Mouse (Mus musculus) CH12.LX (cell line): Measurements from ENCODE around the gene Evx2. TPM values are rescaled to one million over a fixed set of nuclear protein-coding genes. Genes with fewer than 3 reads are reported as not detected.

Source experiments
- DNase-seq: peaks from one replicate; pipeline ENCODE4 v3.0.0-alpha.2; 2013; ENCODE audit errors: extremely low read depth
- H3K27ac ChIP-seq: 2 replicates; pipeline ENCODE4 v1.5.1; 2012; ENCODE audit warnings: low read depth, mild to moderate bottlenecking, control low read depth, moderate library complexity; ENCODE audit not compliant: insufficient read depth
- H3K27me3 ChIP-seq: replicated peaks from 2 replicates; pipeline ENCODE3; 2012; ENCODE audit warnings: inconsistent platforms
- H3K36me3 ChIP-seq, 2 experiments: replicated peaks in 1 of 2; 2 replicates each; pipeline versions ENCODE3 to v1.6.1; 2012; ENCODE audit warnings: inconsistent platforms in 1 of 2, low read length in 1 of 2, mild to moderate bottlenecking in 1 of 2, mixed read lengths in 1 of 2, moderate library complexity in 1 of 2; ENCODE audit not compliant: control insufficient read depth in 1 of 2, insufficient read depth in 1 of 2
- H3K4me1 ChIP-seq, 2 experiments: 2 replicates each; pipeline ENCODE4 v1.6.1; 2012; ENCODE audit warnings: inconsistent platforms in 1 of 2, moderate library complexity in 1 of 2; ENCODE audit not compliant: insufficient read depth in 2 of 2, control insufficient read depth in 1 of 2
- H3K4me2 ChIP-seq: 2 replicates; pipeline ENCODE4 v1.6.1; 2012; ENCODE audit warnings: low read depth, mild to moderate bottlenecking, control low read depth; ENCODE audit not compliant: poor library complexity, insufficient read depth, severe bottlenecking
- H3K4me3 ChIP-seq, 3 experiments: fragments of 150-350 bp in 1 of 3; sonication (generic) in 1 of 3; replicated peaks in 1 of 3; 2 replicates each; pipeline versions ENCODE3 to v1.5.1; 2011 to 2012; ENCODE audit warnings: low read depth in 2 of 3, low read length in 2 of 3, mild to moderate bottlenecking in 2 of 3, moderate library complexity in 2 of 3, control low read depth in 1 of 3, improper control_type of control experiment in 1 of 3, inconsistent platforms in 1 of 3, mixed read lengths in 1 of 3; ENCODE audit not compliant: poor library complexity in 1 of 3
- H3K79me2 ChIP-seq: replicated peaks from 2 replicates; pipeline ENCODE4 v1.6.1; 2012; ENCODE audit warnings: mild to moderate bottlenecking, moderate library complexity; ENCODE audit not compliant: control insufficient read depth, poor library complexity, insufficient read depth, severe bottlenecking; ENCODE audit errors: extremely low read depth
- H3K9ac ChIP-seq: 2 replicates; pipeline ENCODE4 v1.6.1; 2012; ENCODE audit warnings: low read depth, mild to moderate bottlenecking, control low read depth, moderate library complexity; ENCODE audit not compliant: insufficient read depth
- H3K9me3 ChIP-seq: replicated peaks from 2 replicates; pipeline ENCODE3; 2012; ENCODE audit warnings: low read length, inconsistent platforms, mixed read lengths
- CHD2 ChIP-seq: IDR thresholded peaks from 2 replicates; pipeline ENCODE4 v1.6.1; 2011; ENCODE audit warnings: low read length, improper control_type of control experiment
- EP300 ChIP-seq: IDR thresholded peaks from 2 replicates; pipeline ENCODE4 v1.6.1; 2011; ENCODE audit warnings: low read length, improper control_type of control experiment
- GABPA ChIP-seq: IDR thresholded peaks from 2 replicates; pipeline ENCODE4 v1.6.1; 2012; ENCODE audit warnings: low read depth, low read length, improper control_type of control experiment, inconsistent platforms; ENCODE audit not compliant: insufficient replicate concordance
- IRF4 ChIP-seq: IDR thresholded peaks from 2 replicates; pipeline ENCODE4 v1.6.1; 2014; ENCODE audit warnings: low read depth, mild to moderate bottlenecking, inconsistent platforms, low read length, improper control_type of control experiment
- MAX ChIP-seq: IDR thresholded peaks from 2 replicates; pipeline ENCODE4 v1.6.1; 2011; ENCODE audit warnings: low read length, improper control_type of control experiment
- MEF2A ChIP-seq: IDR thresholded peaks from 2 replicates; pipeline ENCODE4 v1.6.1; 2014; ENCODE audit warnings: low read depth, mild to moderate bottlenecking, inconsistent platforms, low read length, improper control_type of control experiment, borderline replicate concordance
- MYC ChIP-seq: IDR thresholded peaks from 2 replicates; pipeline ENCODE4 v1.6.1; 2011; ENCODE audit warnings: low read depth, mild to moderate bottlenecking, improper control_type of control experiment, low read length
- NELFE ChIP-seq: IDR thresholded peaks from 2 replicates; pipeline ENCODE4 v1.6.1; 2011; ENCODE audit warnings: low read depth, low read length, improper control_type of control experiment
- NRF1 ChIP-seq: IDR thresholded peaks from 2 replicates; pipeline ENCODE4 v1.6.1; 2014; ENCODE audit warnings: low read depth, mild to moderate bottlenecking, inconsistent platforms, low read length, improper control_type of control experiment, moderate library complexity
- PAX5 ChIP-seq: IDR thresholded peaks from 2 replicates; pipeline ENCODE4 v1.6.1; 2012; ENCODE audit warnings: low read length, inconsistent platforms, mixed read lengths
- POLR2A ChIP-seq: IDR thresholded peaks from 2 replicates; pipeline ENCODE4 v1.6.1; 2011; ENCODE audit warnings: low read depth, mild to moderate bottlenecking, improper control_type of control experiment, low read length
- POLR2AphosphoS2 ChIP-seq: IDR thresholded peaks from 2 replicates; pipeline ENCODE4 v1.6.1; 2011; ENCODE audit warnings: low read depth, low read length, improper control_type of control experiment
- RAD21 ChIP-seq: IDR thresholded peaks from 2 replicates; pipeline ENCODE4 v1.6.1; 2011; ENCODE audit warnings: low read depth, mild to moderate bottlenecking, low read length, improper control_type of control experiment, moderate library complexity
- RCOR1 ChIP-seq: conservative IDR thresholded peaks from 2 replicates; pipeline ENCODE4 v1.6.1; 2012; ENCODE audit warnings: low read depth, mild to moderate bottlenecking, inconsistent platforms, low read length, improper control_type of control experiment
- SMC3 ChIP-seq: IDR thresholded peaks from 2 replicates; pipeline ENCODE4 v1.6.1; 2011; ENCODE audit warnings: low read depth, low read length, improper control_type of control experiment
- TCF12 ChIP-seq: IDR thresholded peaks from 2 replicates; pipeline ENCODE4 v1.6.1; 2014; ENCODE audit warnings: low read depth, mild to moderate bottlenecking, inconsistent platforms, low read length, improper control_type of control experiment
- UBTF ChIP-seq: IDR thresholded peaks from 2 replicates; pipeline ENCODE4 v1.6.1; 2012; ENCODE audit warnings: low read depth, mild to moderate bottlenecking, inconsistent platforms, low read length, improper control_type of control experiment, moderate library complexity
- USF1 ChIP-seq: IDR thresholded peaks from 2 replicates; pipeline ENCODE4 v1.6.1; 2014; ENCODE audit warnings: low read depth, mild to moderate bottlenecking, inconsistent platforms, low read length, improper control_type of control experiment
- USF2 ChIP-seq: conservative IDR thresholded peaks from 2 replicates; pipeline ENCODE4 v1.6.1; 2011; ENCODE audit warnings: low read depth, low read length, improper control_type of control experiment
- ZC3H11A ChIP-seq: IDR thresholded peaks from 2 replicates; pipeline ENCODE4 v1.6.1; 2012; ENCODE audit warnings: low read depth, mild to moderate bottlenecking, inconsistent platforms, low read length, improper control_type of control experiment
- ZKSCAN1 ChIP-seq: IDR thresholded peaks from 2 replicates; pipeline ENCODE4 v1.6.1; 2012; ENCODE audit warnings: low read depth, inconsistent platforms, low read length, improper control_type of control experiment, borderline replicate concordance
- ZMIZ1 ChIP-seq: IDR thresholded peaks from 2 replicates; pipeline ENCODE4 v1.6.1; 2012; ENCODE audit warnings: low read depth, mild to moderate bottlenecking, inconsistent platforms, low read length, improper control_type of control experiment
- ZNF384 ChIP-seq: IDR thresholded peaks from 2 replicates; pipeline ENCODE4 v1.6.1; 2012; ENCODE audit warnings: low read depth, low read length, improper control_type of control experiment, inconsistent platforms
- dilution Hi-C: fragments of 300-500 bp; cut with MboI; formaldehyde crosslinking; loops from 2 replicates; pipeline ENCODE4 v1.14.3; 2020; ENCODE audit warnings: low sequenced_read_pairs; ENCODE audit not compliant: extremely low pct_unique_long_range_greater_than_20kb, extremely low pct_ligation_motif_present
- in situ Hi-C: fragments of 300-500 bp; cut with MboI; formaldehyde crosslinking; loops from 3 replicates; pipeline ENCODE4 v1.14.3; 2019; ENCODE audit warnings: low sequenced_read_pairs, low pct_ligation_motif_present, low pct_unique_long_range_greater_than_20kb, mixed read lengths
- polyA plus RNA-seq: library from polyadenylated mRNA; unstranded; fragments of >175 nt; gene quantifications from 2 replicates; pipeline ENCODE4 v1.2.1, GENCODE M21; 2012; ENCODE audit warnings: low read depth; ENCODE audit not compliant: insufficient read length
- total RNA-seq, 2 experiments: library from RNA; depleted of rRNA; stranded (reverse); fragments of 300-350 nt in 1 of 2; fragments of >200 nt in 1 of 2; gene quantifications; 2 replicates each; pipeline ENCODE4 v1.2.3; 2012 to 2014

Evx2 gene
- total and polyA plus RNA-seq, 3 experiments = not detected

- Histone ChIP-seq H3K4me2 (no peak overlapping the region), H3K36me3 (no peaks in the 10 kb centered on the region), H3K79me2 (no peaks in the 10 kb centered on the region), H3K27me3 (peaks cover 6% of the 10 kb centered on the region)
- DNase-seq = peak; percentile 7
- no peak for TF ChIP-seq MEF2A
- no peak for TF ChIP-seq RAD21
- TF ChIP-seq UBTF = no peak
- TF ChIP-seq USF2 = no peak
- no peak for TF ChIP-seq ZMIZ1
- TF ChIP-seq NRF1 = no peak
- no peak for TF ChIP-seq TCF12
- no peak for TF ChIP-seq USF1
- TF ChIP-seq ZC3H11A = no peak
- no peak for TF ChIP-seq EP300
- no peak for TF ChIP-seq ZKSCAN1
- TF ChIP-seq PAX5 = no peak
- no peak for TF ChIP-seq IRF4
- TF ChIP-seq GABPA = no peak
- TF ChIP-seq ZNF384 = no peak
- no peak for TF ChIP-seq POLR2A
- no peak for TF ChIP-seq POLR2AphosphoS2
- no peak for TF ChIP-seq SMC3
- no peak for TF ChIP-seq MAX
- no peak for TF ChIP-seq NELFE
- TF ChIP-seq, all 38 proteins: peak for 0
- no peaks in the 10 kb centered on the region for H3K9me3 ChIP-seq
- in situ Hi-C loops = loop anchor here (25.0 kb wide), 1 partner anchor 882 kb away; no protein-coding TSS in a partner anchor
- peaks cover 0 to 4% of the 10 kb centered on the region in 2 experiments; a peak in 2 of 4 replicates for H3K4me1 ChIP-seq
- H3K9ac ChIP-seq = no peak overlapping the region
- H3K4me3 ChIP-seq = peak overlapping the region in 1 of 3 experiments; percentile 50
- dilution Hi-C loops = no loop called here
- no peak overlapping the region for H3K27ac ChIP-seq
Measured at GRCm38 (mm10) chr2:74705467-74706089, 46.2 kb upstream of the Evx2 start.

DNA sequence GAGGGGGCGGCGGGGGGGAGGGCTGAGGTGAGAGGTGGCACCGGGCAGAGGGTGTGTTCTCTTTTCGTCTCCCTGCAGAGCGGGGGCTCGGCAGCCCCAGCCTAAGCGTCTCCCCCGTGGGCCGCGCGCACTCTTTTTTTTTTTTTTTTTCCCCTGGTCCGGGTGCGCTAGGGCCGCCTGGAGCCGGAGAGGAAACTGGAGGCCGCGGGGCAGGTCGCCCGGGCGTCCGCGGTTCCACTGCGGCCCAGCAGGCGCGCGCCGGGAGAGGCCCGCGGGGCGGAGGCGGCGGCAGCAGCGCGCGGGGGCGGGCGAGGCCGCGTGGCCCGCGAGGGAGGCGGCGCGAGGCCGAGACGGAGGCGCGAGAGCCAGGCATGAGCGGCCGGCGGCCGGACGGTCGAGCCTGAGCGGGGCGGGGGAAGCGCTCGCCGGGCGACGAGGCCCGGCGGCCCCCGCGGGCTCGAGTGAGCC is 45.7 kb upstream of the Evx2 start:
- peaks cover 6% of the 10 kb centered on the region for H3K27me3 ChIP-seq
- peak overlapping the region in 1 of 3 experiments; percentile 50 for H3K4me3 ChIP-seq
- H3K4me1 ChIP-seq = peaks cover 0 to 4% of the 10 kb centered on the region in 2 experiments; a peak in 2 of 4 replicates
- TF ChIP-seq NRF1 = no peak
- TF ChIP-seq IRF4 = no peak
- no peak for TF ChIP-seq POLR2AphosphoS2
- no peak for TF ChIP-seq ZC3H11A
- no peak for TF ChIP-seq GABPA
- no peak for TF ChIP-seq RCOR1
- no peak for TF ChIP-seq CHD2
- TF ChIP-seq MYC = no peak
- TF ChIP-seq SMC3 = no peak
- no peak for TF ChIP-seq UBTF
- TF ChIP-seq ZNF384 = no peak
- H3K9me3 ChIP-seq = no peaks in the 10 kb centered on the region
- no peaks in the 10 kb centered on the region for H3K36me3 ChIP-seq
- in situ Hi-C loops = loop anchor here (25.0 kb wide), 1 partner anchor 882 kb away; no protein-coding TSS in a partner anchor
- no peaks in the 10 kb centered on the region for H3K79me2 ChIP-seq
- H3K9ac ChIP-seq = no peak overlapping the region
- no peak overlapping the region for H3K4me2 ChIP-seq
- dilution Hi-C loops = no loop called here
- no peak for DNase-seq
- no peak overlapping the region for H3K27ac ChIP-seq
